Mouse (Mus musculus): Measurements from ENCODE around the gene Sh3bp5. TPM values are rescaled to one million over a fixed set of nuclear protein-coding genes. Genes with fewer than 3 reads are reported as not detected.
A peak's percentile ranks its signal among the peaks of the same experiment; 100 is the strongest.

The Sh3bp5 gene
- polyA plus RNA-seq, 1 experiment from 2014 or later = 38.4 TPM

GRCm38 (mm10) chr14:31421509-31422295, 14.2 kb downstream of the Sh3bp5 start:
- Histone ChIP-seq H3K27me3 (replicated peaks; ENCODE audit: insufficient read depth, low read length) (peaks cover 35% of the 10 kb centered on the region), H3K4me1 (ENCODE audit: insufficient read depth, low read depth, low read length) (peaks cover 14% of the 10 kb centered on the region; the same call in 1 of the 2 replicates), H3K36me3 (ENCODE audit: insufficient read depth, low read length) (no peaks in the 10 kb centered on the region), H3K4me2 (replicated peaks; ENCODE audit: low read depth, low read length) (no peak overlapping the region), H3K4me3 (ENCODE audit: low read depth, low read length) (no peak overlapping the region), H3K9ac (replicated peaks; ENCODE audit: low read depth) (no peak overlapping the region), H3K27ac (ENCODE audit: low read length) (0 out of 2 replicates have a peak overlapping the region, but pooled peaks have one; percentile 43), H3K9me3 (ENCODE audit: low read length) (no peaks in the 10 kb centered on the region)
- 74% methylated on average over 18 of the region's 18 CpGs for WGBS
- no peak for ATAC-seq
- TF ChIP-seq EP300 (IDR thresholded peaks at IDR 0.05) (no peak), CTCF (IDR thresholded peaks at IDR 0.05) (no peak)
- DNase-seq (ENCODE audit: low spot score) = no peak

GRCm38 (mm10) chr14:31420985-31421384, 14.9 kb downstream of the Sh3bp5 start:
- H3K27me3 ChIP-seq (replicated peaks; ENCODE audit: insufficient read depth, low read length) = peaks cover 33% of the 10 kb centered on the region
- no peak overlapping the region for H3K4me3 ChIP-seq (ENCODE audit: low read depth, low read length)
- no peak overlapping the region for H3K9ac ChIP-seq (replicated peaks; ENCODE audit: low read depth)
- no peaks in the 10 kb centered on the region for H3K9me3 ChIP-seq (ENCODE audit: low read length)
- ATAC-seq (no peak), DNase-seq (ENCODE audit: low spot score) (no peak)
- H3K4me2 ChIP-seq (replicated peaks; ENCODE audit: low read depth, low read length) = no peak overlapping the region
- no peak overlapping the region for H3K27ac ChIP-seq (ENCODE audit: low read length)
- whole genome bisulfite sequencing = 60% methylated on average over 7 of the region's 7 CpGs
- H3K4me1 ChIP-seq (ENCODE audit: insufficient read depth, low read depth, low read length) = peaks cover 14% of the 10 kb centered on the region; the same call in 1 of the 2 replicates
- TF ChIP-seq CTCF (IDR thresholded peaks at IDR 0.05) (no peak), EP300 (IDR thresholded peaks at IDR 0.05) (no peak)
- H3K36me3 ChIP-seq (ENCODE audit: insufficient read depth, low read length) = no peaks in the 10 kb centered on the region

- 65% methylated on average over 7 of the region's 7 CpGs for WGBS
- H3K27ac ChIP-seq (ENCODE audit: low read length) = no peak overlapping the region
- peaks cover 14% of the 10 kb centered on the region; the same call in 1 of the 2 replicates for H3K4me1 ChIP-seq (ENCODE audit: insufficient read depth, low read depth, low read length)
- no peaks in the 10 kb centered on the region for H3K36me3 ChIP-seq (ENCODE audit: insufficient read depth, low read length)
- H3K4me3 ChIP-seq (ENCODE audit: low read depth, low read length) = no peak overlapping the region
- DNase-seq (ENCODE audit: low spot score) (no peak), ATAC-seq (no peak)
- no peak overlapping the region for H3K9ac ChIP-seq (replicated peaks; ENCODE audit: low read depth)
- H3K4me2 ChIP-seq (replicated peaks; ENCODE audit: low read depth, low read length) = no peak overlapping the region
- peaks cover 37% of the 10 kb centered on the region for H3K27me3 ChIP-seq (replicated peaks; ENCODE audit: insufficient read depth, low read length)
- H3K9me3 ChIP-seq (ENCODE audit: low read length) = no peaks in the 10 kb centered on the region
- no peak for TF ChIP-seq CTCF (IDR thresholded peaks at IDR 0.05)
- no peak for TF ChIP-seq EP300 (IDR thresholded peaks at IDR 0.05)
Observed at GRCm38 (mm10) chr14:31420562-31420961, 15.3 kb downstream of the Sh3bp5 start.

- TF ChIP-seq EP300 (IDR thresholded peaks at IDR 0.05) (no peak), CTCF (IDR thresholded peaks at IDR 0.05) (no peak)
- Histone ChIP-seq H3K9ac (replicated peaks; ENCODE audit: low read depth) (no peak overlapping the region), H3K4me1 (ENCODE audit: insufficient read depth, low read depth, low read length) (peaks cover 14% of the 10 kb centered on the region; the same call in 1 of the 2 replicates), H3K4me2 (replicated peaks; ENCODE audit: low read depth, low read length) (no peak overlapping the region), H3K4me3 (ENCODE audit: low read depth, low read length) (no peak overlapping the region), H3K27me3 (replicated peaks; ENCODE audit: insufficient read depth, low read length) (peaks cover 41% of the 10 kb centered on the region), H3K9me3 (ENCODE audit: low read length) (no peaks in the 10 kb centered on the region), H3K27ac (ENCODE audit: low read length) (no peak overlapping the region), H3K36me3 (ENCODE audit: insufficient read depth, low read length) (no peaks in the 10 kb centered on the region)
- WGBS = 96% methylated on average over 8 of the region's 8 CpGs
- DNase-seq (ENCODE audit: low spot score) (no peak), ATAC-seq (no peak)
Observed at GRCm38 (mm10) chr14:31420135-31420534, 15.7 kb downstream of the Sh3bp5 start.

GRCm38 (mm10) chr14:31419279-31419678, 16.6 kb downstream of the Sh3bp5 start:
- Histone ChIP-seq H3K4me1 (ENCODE audit: insufficient read depth, low read depth, low read length) (peaks cover 20% of the 10 kb centered on the region), H3K9me3 (ENCODE audit: low read length) (no peaks in the 10 kb centered on the region), H3K36me3 (ENCODE audit: insufficient read depth, low read length) (no peaks in the 10 kb centered on the region), H3K4me3 (ENCODE audit: low read depth, low read length) (no peak overlapping the region), H3K27me3 (replicated peaks; ENCODE audit: insufficient read depth, low read length) (peaks cover 41% of the 10 kb centered on the region), H3K27ac (ENCODE audit: low read length) (no peak overlapping the region), H3K4me2 (replicated peaks; ENCODE audit: low read depth, low read length) (no peak overlapping the region), H3K9ac (replicated peaks; ENCODE audit: low read depth) (no peak overlapping the region)
- TF ChIP-seq EP300 (IDR thresholded peaks at IDR 0.05) (no peak), CTCF (IDR thresholded peaks at IDR 0.05) (no peak)
- no peak for ATAC-seq
- 44% methylated on average over 4 of the region's 4 CpGs for WGBS
- no peak for DNase-seq (ENCODE audit: low spot score)

- H3K27ac ChIP-seq (ENCODE audit: low read length) = no peak overlapping the region
- DNase-seq (ENCODE audit: low spot score) (peak; percentile 94), ATAC-seq (peak; percentile 92)
- 49% methylated on average over 16 of the region's 16 CpGs for WGBS
- H3K27me3 ChIP-seq (replicated peaks; ENCODE audit: insufficient read depth, low read length) = peaks cover 38% of the 10 kb centered on the region
- TF ChIP-seq EP300 (IDR thresholded peaks at IDR 0.05) = peak; percentile 81
- TF ChIP-seq CTCF (IDR thresholded peaks at IDR 0.05) = no peak
- no peak overlapping the region for H3K4me3 ChIP-seq (ENCODE audit: low read depth, low read length)
- no peaks in the 10 kb centered on the region for H3K9me3 ChIP-seq (ENCODE audit: low read length)
- no peak overlapping the region for H3K4me2 ChIP-seq (replicated peaks; ENCODE audit: low read depth, low read length)
- H3K36me3 ChIP-seq (ENCODE audit: insufficient read depth, low read length) = no peaks in the 10 kb centered on the region
- peaks cover 24% of the 10 kb centered on the region for H3K4me1 ChIP-seq (ENCODE audit: insufficient read depth, low read depth, low read length)
- H3K9ac ChIP-seq (replicated peaks; ENCODE audit: low read depth) = no peak overlapping the region
Observed at GRCm38 (mm10) chr14:31416835-31417549, 18.9 kb downstream of the Sh3bp5 start.
